Mouse (Mus musculus): ENCODE data around the gene Spast.

GRCm38 (mm10) chr17:74300089-74300488 lies 38.7 kb upstream of the Spast start:
- no peak for TF ChIP-seq CTCF (IDR thresholded peaks at IDR 0.05; ENCODE audit: control insufficient read depth, insufficient read depth, low read length)
- TF ChIP-seq POLR2A (IDR thresholded peaks at IDR 0.05; ENCODE audit: borderline replicate concordance, control insufficient read depth, low read depth, low read length), result no peak
